Mouse (Mus musculus): ENCODE measurements at regions not wholly inside any gene's neighbourhood (a gene's known extent, or its start where the extent isn't known, plus 50 kb on each side); places are given as distances from the start of the nearest gene placed in this dataset.

- TF ChIP-seq EP300 (IDR thresholded peaks at IDR 0.05; ENCODE audit: insufficient read depth, low read depth, low read length) = no peak
- TF ChIP-seq CTCF (IDR thresholded peaks at IDR 0.05; ENCODE audit: low read depth, low read length) = no peak
These were observed 122.9 kb downstream of the Sem1 start for GRCm38 (mm10) chr6:6455566-6455965.
